ENCODE assay signal across 10 mouse cellular contexts in genomic region chr2:165529106-165529505, GRCm38 (mm10). TPM values are rescaled to one million over a fixed set of nuclear protein-coding genes. Genes with fewer than 3 reads are reported as not detected.
DNase-seq lines count a peak whose midpoint lies in the region; ATAC-seq and TF ChIP-seq lines count a peak whose summit lies in the region.
"Had no signal": no experiment of that assay in that cellular context is flagged by ENCODE, and none has a peak within 500 bp of the region (broad histone marks: within the 10 kb centered on the region; RNA-seq: fewer than 3 reads in every experiment).

No protein-coding gene starts in this region.

- no peak overlapping the region for H3K4me3 ChIP-seq in heart, embryonic 12.5 days
- H3K4me3 ChIP-seq in G1E (ENCODE audit: low read depth, low read length), result no peak overlapping the region
- H3K4me3 ChIP-seq in stomach, postnatal 0 days (ENCODE audit: low read depth, low read length), result no peak overlapping the region
- H3K4me3 ChIP-seq: embryonic facial prominence, embryonic 15.5 days; megakaryocyte, embryonic 14.5 days had no signal

- no peak overlapping the region for H3K27ac ChIP-seq in heart, embryonic 12.5 days (ENCODE audit: poor library complexity, severe bottlenecking)
- H3K27ac ChIP-seq in stomach, postnatal 0 days (replicated peaks), result no peak overlapping the region
- H3K27ac ChIP-seq: embryonic facial prominence, embryonic 15.5 days had no signal

- no peak overlapping the region for H3K4me2 ChIP-seq in heart, embryonic 12.5 days
- no peak overlapping the region for H3K4me2 ChIP-seq in stomach, postnatal 0 days (replicated peaks; ENCODE audit: low read depth)
- H3K4me2 ChIP-seq: embryonic facial prominence, embryonic 15.5 days had no signal

- no peaks in the 10 kb centered on the region for H3K36me3 ChIP-seq in heart, embryonic 12.5 days
- H3K36me3 ChIP-seq in G1E (replicated peaks), result no peaks in the 10 kb centered on the region
- no peaks in the 10 kb centered on the region for H3K36me3 ChIP-seq in stomach, postnatal 0 days (ENCODE audit: control insufficient read depth, insufficient read depth, low read length)
- H3K36me3 ChIP-seq: embryonic facial prominence, embryonic 15.5 days had no signal

- TF ChIP-seq EP300 in stomach, postnatal 0 days (optimal IDR thresholded peaks at IDR 0.05), result no peak

- DNase-seq in heart, postnatal 10 days, result peak; percentile 60 to 85
- DNase-seq in G1E (ENCODE audit: low spot score), result peak; percentile 25
- DNase-seq in cerebellum, adult 18-20 months, result peak; percentile 47 to 62
- DNase-seq in left cerebral cortex, postnatal 14 days (ENCODE audit: low spot score in 2 of 2), result peak; percentile 68 to 69
- peak; percentile 72 for DNase-seq in stomach, postnatal 0 days (ENCODE audit: low spot score)

- no peaks in the 10 kb centered on the region for H3K4me1 ChIP-seq in heart, embryonic 12.5 days (replicated peaks)
- H3K4me1 ChIP-seq in G1E (ENCODE audit: insufficient read depth, low read depth, low read length), result no peaks in the 10 kb centered on the region
- no peaks in the 10 kb centered on the region for H3K4me1 ChIP-seq in stomach, postnatal 0 days (replicated peaks; ENCODE audit: control insufficient read depth, insufficient read depth)

- 21% methylated on average over 8 of the region's 8 CpGs for WGBS in heart, embryonic 12.5 days
- 11% methylated on average over 8 of the region's 8 CpGs for WGBS in stomach, postnatal 0 days

- intact Hi-C loops in heart, postnatal 10 days (cut with DNase I), result loop anchor here (10.0 kb wide), 1 partner anchor 516 kb away; no protein-coding TSS in a partner anchor
- intact Hi-C loops in left cerebral cortex, postnatal 14 days (cut with DNase I), result loop anchor here (5.0 to 10.0 kb wide), 4 partner anchors 78 to 526 kb away; no protein-coding TSS in a partner anchor

- H3K9ac ChIP-seq in heart, embryonic 12.5 days, result no peak overlapping the region
- no peak overlapping the region for H3K9ac ChIP-seq in stomach, postnatal 0 days (ENCODE audit: low read length)
- H3K9ac ChIP-seq: embryonic facial prominence, embryonic 15.5 days had no signal

- TF ChIP-seq CTCF in G1E (IDR thresholded peaks at IDR 0.05; ENCODE audit: low read depth, low read length), result peak; percentile 97
- TF ChIP-seq CTCF in stomach, postnatal 0 days (IDR thresholded peaks at IDR 0.05; ENCODE audit: low read depth), result peak; percentile 99

- H3K27me3 ChIP-seq in heart, embryonic 12.5 days (replicated peaks), result peaks cover 24% of the 10 kb centered on the region; the same call in 1 of the 2 replicates
- H3K27me3 ChIP-seq in G1E (ENCODE audit: insufficient read depth, low read length), result no peaks in the 10 kb centered on the region
- no peaks in the 10 kb centered on the region for H3K27me3 ChIP-seq in stomach, postnatal 0 days (ENCODE audit: control insufficient read depth, insufficient read depth, low read length)
- H3K27me3 ChIP-seq: embryonic facial prominence, embryonic 15.5 days had no signal

- ATAC-seq in heart, embryonic 12.5 days (ENCODE audit: insufficient number of reproducible peaks, low FRiP score), result no peak
- no peak for ATAC-seq in G1E (ENCODE audit: extremely low read depth, insufficient number of reproducible peaks, low FRiP score, poor library complexity, severe bottlenecking)
- peak; percentile 62; the same call in 1 of the 2 replicates for ATAC-seq in frontal cortex, adult (ENCODE audit: low TSS enrichment)
- peak; percentile 49; the same call in 1 of the 2 replicates for ATAC-seq in monocyte, adult 5-6 weeks (replicated peaks; ENCODE audit: insufficient number of reproducible peaks, low FRiP score, low TSS enrichment, poor library complexity, severe bottlenecking)
- no peak for ATAC-seq in stomach, postnatal 0 days (ENCODE audit: low FRiP score, low TSS enrichment)

- H3K9me3 ChIP-seq in heart, embryonic 12.5 days (replicated peaks), result no peaks in the 10 kb centered on the region
- H3K9me3 ChIP-seq in G1E (replicated peaks), result no peaks in the 10 kb centered on the region
- no peaks in the 10 kb centered on the region for H3K9me3 ChIP-seq in stomach, postnatal 0 days (ENCODE audit: control insufficient read depth, low read length)
- H3K9me3 ChIP-seq: embryonic facial prominence, embryonic 15.5 days had no signal

RNA-seq across cellular contexts. Expression of gene Slc2a10, which starts 25.5 kb away (rescaled TPM):
- total RNA-seq in heart, postnatal 10 days (2021), result 1 to 10 TPM; 5.5 to 5.7 TPM
- polyA plus RNA-seq in heart, embryonic 12.5 days (2016; fragmentation: Nextera tagmentation; extraction: Ambion mirVana), result 5.7 and 6.3 TPM in 2 replicates
- total RNA-seq in G1E (2014; fragmentation: Nextera tagmentation), result not detected in 2 replicates
- total RNA-seq in G1E (2017), result 0.12 and 0.16 TPM in 2 replicates
- not detected in 2 replicates for polyA plus RNA-seq in G1E (2012)
- total RNA-seq in left cerebral cortex, postnatal 14 days (2021), result 1 to 10 TPM in 1 of 2 experiments, under 1 TPM in 1; 0.92 to 2.2 TPM
- total RNA-seq in monocyte, adult 5-6 weeks (2017), result 0.68 TPM in 1 of 3 replicates, not detected in the others
- polyA plus RNA-seq in stomach, postnatal 0 days (2015; fragmentation: Nextera tagmentation; extraction: Ambion mirVana), result 10.1 and 10.7 TPM in 2 replicates

RNA-seq across cellular contexts. Expression of gene Trp53rka, which starts 36.0 kb away (rescaled TPM):
- total RNA-seq in heart, postnatal 10 days (2021), result 10 to 100 TPM in 1 of 2 experiments, 1 to 10 TPM in 1; 9.7 to 10.5 TPM
- polyA plus RNA-seq in heart, embryonic 12.5 days (2016; fragmentation: Nextera tagmentation; extraction: Ambion mirVana), result 22.6 and 23.2 TPM in 2 replicates
- 7.3 and 8.4 TPM in 2 replicates for total RNA-seq in G1E (2014; fragmentation: Nextera tagmentation)
- 13.7 and 16.4 TPM in 2 replicates for total RNA-seq in G1E (2017)
- polyA plus RNA-seq in G1E (2012), result 25.7 and 28.1 TPM in 2 replicates
- 10 to 100 TPM; 19.9 to 22.1 TPM for total RNA-seq in left cerebral cortex, postnatal 14 days (2021)
- total RNA-seq in monocyte, adult 5-6 weeks (2017), result 4.5 to 14.9 TPM (median 5.4 TPM) in 3 replicates
- polyA plus RNA-seq in stomach, postnatal 0 days (2015; fragmentation: Nextera tagmentation; extraction: Ambion mirVana), result 19.7 and 21.3 TPM in 2 replicates

RNA-seq across cellular contexts. Expression of gene Slc13a3, which starts 56.1 kb away (rescaled TPM):
- 1 to 10 TPM in 1 of 2 experiments, under 1 TPM in 1; 0.10 to 1.1 TPM for total RNA-seq in heart, postnatal 10 days (2021)
- 0.06 and 0.19 TPM in 2 replicates for polyA plus RNA-seq in heart, embryonic 12.5 days (2016; fragmentation: Nextera tagmentation; extraction: Ambion mirVana)
- not detected in 2 replicates for total RNA-seq in G1E (2014; fragmentation: Nextera tagmentation)
- total RNA-seq in G1E (2017), result 0.11 and 0.17 TPM in 2 replicates
- not detected in 2 replicates for polyA plus RNA-seq in G1E (2012)
- 10 to 100 TPM; 18.6 to 19.9 TPM for total RNA-seq in left cerebral cortex, postnatal 14 days (2021)
- total RNA-seq in monocyte, adult 5-6 weeks (2017), result not detected in 3 replicates
- 0.34 and 0.64 TPM in 2 replicates for polyA plus RNA-seq in stomach, postnatal 0 days (2015; fragmentation: Nextera tagmentation; extraction: Ambion mirVana)

Comparison
In these comparisons a context has a peak if more than half of its experiments do, and no peak if none do; other contexts are left out.
1. ATAC-seq: peak in frontal cortex, adult (single experiment) and monocyte, adult 5-6 weeks (single experiment); none in heart, embryonic 12.5 days (single experiment), G1E (single experiment) and stomach, postnatal 0 days (single experiment).
2. RNA of gene Slc13a3, which starts 56.1 kb away (total RNA-seq): 18.6 to 19.9 TPM in left cerebral cortex, postnatal 14 days; 0.10 to 1.1 TPM in heart, postnatal 10 days, 0.11 to 0.17 TPM in G1E and not detected in monocyte, adult 5-6 weeks; every median in the first group is over 4 times any median in the second.
3. Peak in every context shown above with its lines, with median percentiles within 50 percentile points of each other: DNase-seq.